Mouse (Mus musculus) spleen, postnatal 36 days (tissue): ENCODE results near the gene Olfr771.
"Not testable (repeated sequence)": the region's sequence is repeated elsewhere in the genome, so short reads cannot be mapped to it uniquely, and the experiment has no call there.

Experiments used
- DNase-seq, 2 experiments: peaks; one replicate each; pipeline ENCODE4 v3.0.0; 2022; ENCODE audit warnings: low spot score in 2 of 2, mixed read lengths in 1 of 2

Gene Olfr771

GRCm38 (mm10) chr10:129164651-129165050 lies at the start of gene Olfr771:
Gene Olfr771 (minus strand): TSS chr10:129164751.
- DNase-seq = no peak

DNA sequence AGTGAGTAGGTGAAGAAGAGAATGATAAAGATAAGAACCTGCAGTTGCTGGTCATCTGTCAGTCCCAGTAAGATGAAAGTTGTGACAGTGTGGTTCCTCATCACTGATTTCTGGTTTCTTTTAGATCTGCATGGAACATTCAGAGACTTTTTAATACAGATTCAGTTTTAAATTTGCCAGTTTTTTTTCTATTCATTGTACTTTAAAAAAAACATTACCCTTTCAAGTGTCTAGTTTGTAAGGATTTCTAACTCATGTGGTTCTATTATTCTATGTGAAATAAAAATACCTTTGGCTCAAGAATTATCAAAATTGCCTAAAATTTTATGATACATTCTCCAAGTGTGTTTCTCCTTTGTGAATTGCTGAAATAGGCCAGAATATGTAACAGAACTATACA lies 22.8 kb upstream of the Olfr771 start, which contains the start of gene Olfr773:
TSS of gene Olfr773 (minus strand) at position 101 of the 400 bp plus-strand sequence.
- DNase-seq = not testable (repeated sequence)

DNA sequence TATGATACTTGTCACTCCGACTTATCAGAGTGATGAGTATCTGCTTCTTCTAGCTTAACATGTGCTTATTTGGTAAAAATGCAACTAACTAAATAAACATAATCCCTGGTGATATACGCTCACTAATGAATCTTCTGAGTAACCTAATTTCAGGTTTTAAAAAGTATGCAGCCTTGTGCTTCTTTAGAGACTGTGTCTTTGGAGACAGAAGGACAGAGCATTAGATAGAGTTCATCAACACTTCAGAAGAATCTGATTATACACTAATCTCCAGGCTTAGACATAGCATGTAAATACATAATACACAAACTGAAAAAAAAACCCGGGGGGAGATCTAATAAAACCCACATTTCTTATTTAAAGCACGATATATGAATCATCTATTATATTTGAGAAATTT lies 13.3 kb upstream of the Olfr771 start, which contains the start of gene Olfr772:
TSS of gene Olfr772 (minus strand) at position 101 of the 400 bp plus-strand sequence.
- not testable (repeated sequence) for DNase-seq

DNA sequence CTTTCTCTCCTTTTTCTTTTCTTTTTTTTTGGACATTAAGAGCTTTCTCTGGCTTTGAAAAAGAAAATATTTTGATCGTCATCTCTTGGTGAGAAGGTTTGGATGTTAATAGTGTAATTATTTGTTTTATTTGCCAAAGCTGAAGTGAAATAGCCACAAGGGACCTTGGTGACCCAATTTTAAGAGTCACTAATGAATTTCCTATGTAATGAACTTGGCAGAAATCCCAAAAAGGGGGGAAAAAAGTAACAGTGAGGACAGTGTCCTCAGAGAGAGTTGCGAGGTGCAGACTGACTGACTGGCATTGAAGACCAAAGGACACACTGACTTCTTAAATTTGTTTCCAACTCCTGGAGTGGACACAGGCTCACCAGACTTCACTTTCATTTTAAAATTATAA lies 25.7 kb downstream of the Olfr771 start, which contains the start of gene Olfr770:
TSS of gene Olfr770 (minus strand) at position 101 of the 400 bp plus-strand sequence.
- no peak for DNase-seq

- no peak for DNase-seq
Observed at GRCm38 (mm10) chr10:129117761-129118160, 46.8 kb downstream of the Olfr771 start, which contains the start of gene Olfr769. Gene Olfr769 (minus strand): TSS chr10:129117861.

DNA sequence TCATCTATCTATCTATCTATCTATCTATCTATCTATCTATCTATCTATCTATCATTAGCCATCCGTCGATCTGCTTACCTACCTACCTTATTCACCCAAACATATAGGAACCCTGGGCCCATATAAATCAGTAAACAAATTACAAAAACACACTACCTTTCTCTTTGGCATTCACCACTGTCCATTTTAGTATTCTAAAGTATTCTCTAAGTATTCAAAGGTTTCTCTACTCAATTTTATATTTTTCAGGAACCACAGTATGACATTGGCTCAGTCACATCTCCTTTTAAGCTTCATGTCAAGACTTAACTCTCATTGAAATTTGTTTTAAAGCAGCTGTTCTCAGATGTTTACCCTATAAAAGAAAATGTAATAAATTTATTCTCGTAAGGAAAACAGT lies 49.4 kb downstream of the Olfr771 start:
- no peak for DNase-seq
